ENCODE assay signal across 14 mouse cellular contexts in the genomic region with DNA sequence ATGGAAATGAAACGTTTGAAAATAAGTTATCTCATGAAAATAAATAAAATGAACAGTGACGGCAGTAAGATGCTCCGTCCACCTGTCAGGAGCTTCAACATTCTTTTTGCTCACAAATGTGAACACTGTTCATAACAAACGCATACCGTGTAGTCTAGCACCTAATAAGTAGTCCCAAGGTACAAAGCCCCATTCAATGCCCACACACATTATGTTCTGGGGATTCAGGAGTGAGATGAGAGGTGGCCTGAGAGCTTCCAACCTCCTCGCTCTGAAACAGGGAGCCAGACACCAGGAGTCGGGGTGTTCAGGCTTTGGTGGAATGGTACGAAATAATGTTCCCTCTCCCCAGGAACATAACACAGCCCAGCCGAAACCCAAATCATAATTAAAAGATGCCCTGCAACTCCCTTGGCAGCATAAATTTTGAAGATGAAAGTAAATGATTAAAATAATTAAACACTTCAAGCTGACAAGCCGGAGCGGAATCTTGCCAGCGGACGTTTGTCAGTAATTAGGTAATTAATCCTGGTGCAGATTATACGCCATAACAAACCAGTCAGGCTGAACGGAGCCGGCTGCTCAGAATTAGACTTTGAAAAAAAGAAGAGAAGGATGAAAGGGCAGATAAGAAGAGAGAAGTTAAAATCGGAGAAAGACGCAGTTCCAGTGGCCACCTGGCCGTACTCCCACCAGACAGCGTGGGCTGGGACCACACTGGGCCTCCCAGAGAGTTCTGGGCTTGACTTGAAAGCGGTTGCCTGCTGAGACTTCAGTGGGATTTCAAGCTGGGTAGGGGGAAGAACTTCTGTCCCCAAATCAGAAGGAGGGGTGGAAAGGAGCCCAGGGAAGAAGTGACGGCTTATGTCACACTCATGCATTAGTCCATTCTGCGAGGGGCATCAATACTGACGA. TPM values are rescaled to one million over a fixed set of nuclear protein-coding genes. Genes with fewer than 3 reads are reported as not detected.
DNase-seq lines count a peak whose midpoint lies in the region; ATAC-seq lines count a peak whose summit lies in the region.
"Had no signal": no experiment of that assay in that cellular context is flagged by ENCODE, and none has a peak within 500 bp of the region (broad histone marks: within the 10 kb centered on the region; RNA-seq: fewer than 3 reads in every experiment).

No protein-coding gene starts in this region.

- H3K9me3 ChIP-seq in hindbrain, embryonic 13.5 days = no peaks in the 10 kb centered on the region
- H3K9me3 ChIP-seq in hindbrain, embryonic 10.5 days = no peaks in the 10 kb centered on the region
- H3K9me3 ChIP-seq in forebrain, embryonic 12.5 days = no peaks in the 10 kb centered on the region
- no peaks in the 10 kb centered on the region for H3K9me3 ChIP-seq in heart, embryonic 12.5 days (replicated peaks)
- H3K9me3 ChIP-seq: liver, embryonic 15.5 days had no signal

- peak overlapping the region; percentile 20 for H3K4me2 ChIP-seq in hindbrain, embryonic 13.5 days
- H3K4me2 ChIP-seq in forebrain, embryonic 12.5 days = peak overlapping the region; percentile 40
- no peak overlapping the region for H3K4me2 ChIP-seq in heart, embryonic 12.5 days
- H3K4me2 ChIP-seq: liver, embryonic 15.5 days had no signal

- 31% methylated on average over 24 of the region's 24 CpGs for WGBS in hindbrain, embryonic 13.5 days
- WGBS in hindbrain, embryonic 10.5 days = 61% methylated on average over 24 of the region's 24 CpGs
- 14% methylated on average over 24 of the region's 24 CpGs for WGBS in forebrain, embryonic 12.5 days
- WGBS in heart, embryonic 12.5 days = 61% methylated on average over 24 of the region's 24 CpGs

- peaks cover 11% of the 10 kb centered on the region for H3K27me3 ChIP-seq in hindbrain, embryonic 13.5 days
- no peaks in the 10 kb centered on the region for H3K27me3 ChIP-seq in hindbrain, embryonic 10.5 days (ENCODE audit: insufficient read depth, poor library complexity, severe bottlenecking)
- peaks cover 26% of the 10 kb centered on the region for H3K27me3 ChIP-seq in forebrain, embryonic 12.5 days
- H3K27me3 ChIP-seq in heart, embryonic 12.5 days (replicated peaks) = 0 out of 2 replicates have a peak, but pooled peaks cover 3% of the 10 kb centered on the region
- H3K27me3 ChIP-seq: liver, embryonic 15.5 days had no signal

- no peak overlapping the region for H3K9ac ChIP-seq in hindbrain, embryonic 13.5 days
- no peak overlapping the region for H3K9ac ChIP-seq in forebrain, embryonic 12.5 days
- H3K9ac ChIP-seq in heart, embryonic 12.5 days = no peak overlapping the region
- H3K9ac ChIP-seq: liver, embryonic 15.5 days had no signal

- no peaks in the 10 kb centered on the region for H3K36me3 ChIP-seq in hindbrain, embryonic 13.5 days
- H3K36me3 ChIP-seq in hindbrain, embryonic 10.5 days = no peaks in the 10 kb centered on the region
- no peaks in the 10 kb centered on the region for H3K36me3 ChIP-seq in forebrain, embryonic 12.5 days (replicated peaks)
- H3K36me3 ChIP-seq in heart, embryonic 12.5 days = no peaks in the 10 kb centered on the region
- H3K36me3 ChIP-seq: liver, embryonic 15.5 days had no signal

- peaks cover 20% of the 10 kb centered on the region for H3K4me1 ChIP-seq in hindbrain, embryonic 13.5 days (replicated peaks)
- peaks cover 3% of the 10 kb centered on the region; the same call in 1 of the 2 replicates for H3K4me1 ChIP-seq in hindbrain, embryonic 10.5 days (replicated peaks)
- H3K4me1 ChIP-seq in forebrain, embryonic 12.5 days = peaks cover 16% of the 10 kb centered on the region
- no peaks in the 10 kb centered on the region for H3K4me1 ChIP-seq in heart, embryonic 12.5 days (replicated peaks)
- H3K4me1 ChIP-seq: liver, embryonic 15.5 days had no signal

- no peak for DNase-seq in hindbrain, embryonic 10.5 days (ENCODE audit: low spot score)
- peak; percentile 84 for DNase-seq in Muller cell, postnatal 12 days (ENCODE audit: inconsistent ontology term)
- DNase-seq in kidney, postnatal 14 days = peak; percentile 22
- DNase-seq in gastrocnemius, postnatal 10 days = no peak
- DNase-seq: embryo, embryonic 11 days; heart, adult 2 months had no signal

- H3K27ac ChIP-seq in hindbrain, embryonic 13.5 days = peak overlapping the region; percentile 77
- no peak overlapping the region for H3K27ac ChIP-seq in hindbrain, embryonic 10.5 days
- peak overlapping the region; percentile 73 for H3K27ac ChIP-seq in forebrain, embryonic 12.5 days
- no peak overlapping the region for H3K27ac ChIP-seq in heart, embryonic 12.5 days (ENCODE audit: poor library complexity, severe bottlenecking)
- H3K27ac ChIP-seq: heart, adult 2 months; liver, embryonic 15.5 days; stomach, postnatal 0 days had no signal

- no peak overlapping the region for H3K4me3 ChIP-seq in hindbrain, embryonic 13.5 days
- no peak overlapping the region for H3K4me3 ChIP-seq in hindbrain, embryonic 10.5 days
- no peak overlapping the region for H3K4me3 ChIP-seq in forebrain, embryonic 12.5 days (replicated peaks)
- no peak overlapping the region for H3K4me3 ChIP-seq in heart, embryonic 12.5 days
- H3K4me3 ChIP-seq: heart, adult 2 months; liver, embryonic 15.5 days had no signal

- peak; percentile 43; the same call in 1 of the 2 replicates for ATAC-seq in hindbrain, embryonic 13.5 days (ENCODE audit: low FRiP score)
- ATAC-seq in forebrain, embryonic 12.5 days (ENCODE audit: low FRiP score) = peak; percentile 39; the same call in 1 of the 2 replicates
- no peak for ATAC-seq in activated CD4-positive, CD25-positive, alpha-beta regulatory T cell, adult 4 months
- ATAC-seq in heart, embryonic 12.5 days (ENCODE audit: insufficient number of reproducible peaks, low FRiP score) = no peak
- ATAC-seq: inflammation-experienced regulatory T-cells, adult 6 months had no signal

RNA-seq across cellular contexts. Expression of gene Psmb2, which starts 29.2 kb away (rescaled TPM):
- 445 and 454 TPM in 2 replicates for polyA plus RNA-seq in hindbrain, embryonic 13.5 days (2015; fragmentation: Nextera tagmentation; extraction: Ambion mirVana)
- 581 and 598 TPM in 2 replicates for polyA plus RNA-seq in hindbrain, embryonic 10.5 days (2016; fragmentation: Nextera tagmentation; extraction: Ambion mirVana)
- 472 and 480 TPM in 2 replicates for polyA plus RNA-seq in forebrain, embryonic 12.5 days (2016; fragmentation: Nextera tagmentation; extraction: Ambion mirVana)
- 100 to 1,000 TPM; 372 to 427 TPM for polyA plus RNA-seq in activated CD4-positive, CD25-positive, alpha-beta regulatory T cell, adult 4 months (2017; shearing (Covaris generic))
- 100 to 1,000 TPM; 117 to 119 TPM for total RNA-seq in gastrocnemius, postnatal 10 days (2021)
- 383 and 387 TPM in 2 replicates for polyA plus RNA-seq in heart, embryonic 12.5 days (2016; fragmentation: Nextera tagmentation; extraction: Ambion mirVana)

RNA-seq across cellular contexts. Expression of gene 5730409E04Rik, which starts 38.6 kb away (rescaled TPM):
- 7.9 and 9.2 TPM in 2 replicates for polyA plus RNA-seq in hindbrain, embryonic 13.5 days (2015; fragmentation: Nextera tagmentation; extraction: Ambion mirVana)
- polyA plus RNA-seq in hindbrain, embryonic 10.5 days (2016; fragmentation: Nextera tagmentation; extraction: Ambion mirVana) = 2.3 and 2.4 TPM in 2 replicates
- polyA plus RNA-seq in forebrain, embryonic 12.5 days (2016; fragmentation: Nextera tagmentation; extraction: Ambion mirVana) = 1.3 and 2.6 TPM in 2 replicates
- under 1 TPM; 0.17 to 0.34 TPM for polyA plus RNA-seq in activated CD4-positive, CD25-positive, alpha-beta regulatory T cell, adult 4 months (2017; shearing (Covaris generic))
- 10 to 100 TPM; 13.1 to 14.7 TPM for total RNA-seq in gastrocnemius, postnatal 10 days (2021)
- 0.98 and 1.2 TPM in 2 replicates for polyA plus RNA-seq in heart, embryonic 12.5 days (2016; fragmentation: Nextera tagmentation; extraction: Ambion mirVana)
- total RNA-seq: megakaryocyte-erythroid progenitor cell, adult 5-6 weeks had no signal

Comparison
In these comparisons a context has a peak if more than half of its experiments do, and no peak if none do; other contexts are left out.
1. H3K27ac ChIP-seq: peak in hindbrain, embryonic 13.5 days (single experiment) and forebrain, embryonic 12.5 days (single experiment); none in hindbrain, embryonic 10.5 days (single experiment) and heart, embryonic 12.5 days (single experiment).
2. ATAC-seq: peak in hindbrain, embryonic 13.5 days (single experiment) and forebrain, embryonic 12.5 days (single experiment); none in activated CD4-positive, CD25-positive, alpha-beta regulatory T cell, adult 4 months (single experiment) and heart, embryonic 12.5 days (single experiment).
3. DNase-seq: peak in Muller cell, postnatal 12 days (single experiment) and kidney, postnatal 14 days (single experiment); none in hindbrain, embryonic 10.5 days (single experiment) and gastrocnemius, postnatal 10 days (single experiment).